Comparison of ENCODE assay signal across 13 mouse cellular contexts in the genomic region with DNA sequence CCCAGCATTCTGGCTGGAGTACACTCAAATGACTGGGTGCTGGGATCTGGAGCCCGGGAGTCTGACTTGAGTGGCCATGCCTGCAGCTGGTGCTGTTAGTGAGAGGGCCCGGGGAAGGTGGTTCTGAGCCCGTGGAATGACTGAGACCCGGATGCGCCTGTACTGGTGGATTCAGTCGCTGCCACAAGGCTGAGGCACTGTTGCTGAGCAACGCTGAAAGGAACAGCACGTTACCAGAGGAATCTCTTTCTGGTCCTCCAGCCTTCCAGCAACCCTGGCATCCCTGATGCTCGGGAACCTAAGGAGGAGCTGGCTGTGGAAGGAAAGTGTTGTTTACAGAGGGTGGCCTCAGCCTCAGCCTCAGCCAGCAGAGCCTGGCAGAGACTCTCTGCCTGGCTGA.
DNase-seq lines count a peak whose midpoint lies in the region; ATAC-seq lines count a peak whose summit lies in the region.
"Had no signal": no experiment of that assay in that cellular context is flagged by ENCODE, and none has a peak within 500 bp of the region (broad histone marks: within the 10 kb centered on the region; RNA-seq: fewer than 3 reads in every experiment).

No protein-coding gene starts in this region.

- peak overlapping the region; percentile 50; the same call in 1 of the 2 replicates for H3K27ac ChIP-seq in hindbrain, embryonic 13.5 days
- no peak overlapping the region for H3K27ac ChIP-seq in hindbrain, embryonic 11.5 days (ENCODE audit: low read depth, low read length)
- H3K27ac ChIP-seq in hindbrain, embryonic 15.5 days (replicated peaks), result peak overlapping the region; percentile 48
- H3K27ac ChIP-seq: limb, embryonic 15.5 days had no signal

- peak; percentile 65; the same call in 1 of the 2 replicates for ATAC-seq in hindbrain, embryonic 13.5 days (ENCODE audit: low FRiP score)
- no peak for ATAC-seq in hindbrain, embryonic 11.5 days (ENCODE audit: low FRiP score)
- peak; percentile 79 for ATAC-seq in hindbrain, embryonic 15.5 days (ENCODE audit: low FRiP score, low read depth)
- no peak for ATAC-seq in megakaryocyte progenitor cell, adult 5-6 weeks (replicated peaks; ENCODE audit: poor library complexity)
- ATAC-seq: forebrain, embryonic 14.5 days had no signal

- H3K4me3 ChIP-seq in hindbrain, embryonic 13.5 days, result no peak overlapping the region
- H3K4me3 ChIP-seq in hindbrain, embryonic 11.5 days (ENCODE audit: low read depth, low read length), result no peak overlapping the region
- H3K4me3 ChIP-seq in hindbrain, embryonic 15.5 days, result no peak overlapping the region
- H3K4me3 ChIP-seq: limb, embryonic 15.5 days; myocyte had no signal

- DNase-seq in hindbrain, embryonic 11.5 days (ENCODE audit: low spot score), result no peak
- DNase-seq in left cerebral cortex, adult 11 months (ENCODE audit: low spot score), result peak; percentile 22
- DNase-seq in right cerebral cortex, postnatal 14 days, result peak; percentile 33
- DNase-seq in ovary, postnatal 10 days (ENCODE audit: low spot score), result no peak
- DNase-seq in urinary bladder, postnatal 4 days (ENCODE audit: low spot score in 2 of 2), result no peak
- DNase-seq: kidney, adult 9 months; thymus, adult 2 months had no signal

- H3K9ac ChIP-seq in hindbrain, embryonic 13.5 days, result no peak overlapping the region
- no peak overlapping the region for H3K9ac ChIP-seq in hindbrain, embryonic 11.5 days (ENCODE audit: low read depth, low read length)
- H3K9ac ChIP-seq in hindbrain, embryonic 15.5 days, result no peak overlapping the region
- H3K9ac ChIP-seq: limb, embryonic 15.5 days had no signal

- H3K36me3 ChIP-seq in hindbrain, embryonic 13.5 days, result no peaks in the 10 kb centered on the region
- H3K36me3 ChIP-seq in hindbrain, embryonic 11.5 days (ENCODE audit: control insufficient read depth, insufficient read depth, low read length), result no peaks in the 10 kb centered on the region
- no peaks in the 10 kb centered on the region for H3K36me3 ChIP-seq in hindbrain, embryonic 15.5 days
- H3K36me3 ChIP-seq: limb, embryonic 15.5 days had no signal

- H3K4me1 ChIP-seq in hindbrain, embryonic 13.5 days (replicated peaks), result peaks cover 17% of the 10 kb centered on the region
- no peaks in the 10 kb centered on the region for H3K4me1 ChIP-seq in hindbrain, embryonic 11.5 days (replicated peaks; ENCODE audit: control insufficient read depth, insufficient read depth, low read length)
- peaks cover 17% of the 10 kb centered on the region for H3K4me1 ChIP-seq in hindbrain, embryonic 15.5 days (replicated peaks)
- H3K4me1 ChIP-seq: limb, embryonic 15.5 days had no signal

- 54% methylated on average over 9 of the region's 9 CpGs for WGBS in hindbrain, embryonic 13.5 days
- 73% methylated on average over 9 of the region's 9 CpGs for WGBS in hindbrain, embryonic 11.5 days
- whole genome bisulfite sequencing in hindbrain, embryonic 15.5 days, result 62% methylated on average over 9 of the region's 9 CpGs

- no peak overlapping the region for H3K4me2 ChIP-seq in hindbrain, embryonic 13.5 days
- H3K4me2 ChIP-seq in hindbrain, embryonic 11.5 days (replicated peaks; ENCODE audit: low read depth, low read length), result no peak overlapping the region
- no peak overlapping the region for H3K4me2 ChIP-seq in hindbrain, embryonic 15.5 days
- H3K4me2 ChIP-seq: limb, embryonic 15.5 days had no signal

- H3K9me3 ChIP-seq in hindbrain, embryonic 13.5 days, result no peaks in the 10 kb centered on the region
- H3K9me3 ChIP-seq in hindbrain, embryonic 11.5 days (ENCODE audit: control insufficient read depth, low read length), result no peaks in the 10 kb centered on the region
- no peaks in the 10 kb centered on the region for H3K9me3 ChIP-seq in hindbrain, embryonic 15.5 days
- H3K9me3 ChIP-seq: limb, embryonic 15.5 days had no signal

- H3K27me3 ChIP-seq in hindbrain, embryonic 13.5 days, result no peaks in the 10 kb centered on the region
- H3K27me3 ChIP-seq in hindbrain, embryonic 11.5 days (ENCODE audit: control insufficient read depth, insufficient read depth, low read length), result no peaks in the 10 kb centered on the region
- H3K27me3 ChIP-seq in hindbrain, embryonic 15.5 days, result no peaks in the 10 kb centered on the region
- H3K27me3 ChIP-seq: limb, embryonic 15.5 days had no signal

Comparison
In these comparisons a context has a peak if more than half of its experiments do, and no peak if none do; other contexts are left out.
1. ATAC-seq: peak in hindbrain, embryonic 13.5 days (single experiment) and hindbrain, embryonic 15.5 days (single experiment); none in hindbrain, embryonic 11.5 days (single experiment) and megakaryocyte progenitor cell, adult 5-6 weeks (single experiment).
2. DNase-seq: peak in left cerebral cortex, adult 11 months (single experiment) and right cerebral cortex, postnatal 14 days (single experiment); none in hindbrain, embryonic 11.5 days (single experiment), ovary, postnatal 10 days (single experiment) and urinary bladder, postnatal 4 days (0 of 2).